Mouse (Mus musculus) stomach, postnatal 0 days (tissue): ENCODE results near the gene Cntnap1. TPM values are rescaled to one million over a fixed set of nuclear protein-coding genes. Genes with fewer than 3 reads are reported as not detected.

Experiments used
- ATAC-seq: fragments of 200-750 bp; cut with Nextera tagmentation; 2 replicates; pipeline ENCODE4 v1.8.0; 2017; ENCODE audit not compliant: low FRiP score, low TSS enrichment
- DNase-seq: peaks from one replicate; pipeline ENCODE4 v3.0.0-alpha.2; 2016; ENCODE audit warnings: low spot score
- H3K27ac ChIP-seq: fragments of 300-500 bp; sonication (generic); replicated peaks from 2 replicates; pipeline ENCODE4 v1.5.1; 2014; ENCODE audit warnings: mild to moderate bottlenecking, control low read depth
- H3K27me3 ChIP-seq: fragments of 300-500 bp; sonication (generic); 2 replicates; pipeline ENCODE4 v1.6.1; 2014; ENCODE audit warnings: low read length; ENCODE audit not compliant: control insufficient read depth, insufficient read depth
- H3K36me3 ChIP-seq: fragments of 300-500 bp; sonication (generic); 2 replicates; pipeline ENCODE4 v1.6.1; 2014; ENCODE audit warnings: low read length, mixed read lengths; ENCODE audit not compliant: control insufficient read depth, insufficient read depth
- H3K4me1 ChIP-seq: fragments of 300-500 bp; sonication (generic); replicated peaks from 2 replicates; pipeline ENCODE4 v1.6.1; 2014; ENCODE audit warnings: antibody characterized with exemption; ENCODE audit not compliant: control insufficient read depth, insufficient read depth
- H3K4me2 ChIP-seq: fragments of 300-500 bp; sonication (generic); replicated peaks from 2 replicates; pipeline ENCODE4 v1.6.1; 2014; ENCODE audit warnings: low read depth, mild to moderate bottlenecking, control low read depth, moderate library complexity
- H3K4me3 ChIP-seq: fragments of 300-500 bp; sonication (generic); 2 replicates; pipeline ENCODE4 v1.5.1; 2014; ENCODE audit warnings: low read depth, low read length, control low read depth
- H3K9ac ChIP-seq: fragments of 300-500 bp; sonication (generic); 2 replicates; pipeline ENCODE4 v1.6.1; 2014; ENCODE audit warnings: mild to moderate bottlenecking, low read length, control low read depth, mixed read lengths
- H3K9me3 ChIP-seq: fragments of 300-500 bp; sonication (generic); 2 replicates; pipeline ENCODE4 v1.6.1; 2016; ENCODE audit warnings: low read length; ENCODE audit not compliant: control insufficient read depth
- CTCF ChIP-seq: IDR thresholded peaks from 2 replicates; pipeline ENCODE4 v1.5.1; 2016; ENCODE audit warnings: antibody characterized with exemption, low read depth, mild to moderate bottlenecking, moderate library complexity
- EP300 ChIP-seq: optimal IDR thresholded peaks from 2 replicates; pipeline ENCODE3; 2016; ENCODE audit warnings: antibody characterized with exemption
- WGBS: fragments of 180-500 bp; shearing (Covaris S2); extraction: QIAGEN DNeasy Blood & Tissue Kit; methylation state at CpG from one replicate; pipeline ENCODE4 v1.1.7; 2014; 5-methylcytosine and 5-hydroxymethylcytosine counted together
- polyA plus RNA-seq: library from polyadenylated mRNA; unstranded; fragments of >200 nt; fragmentation: Nextera tagmentation; extraction: Ambion mirVana; gene quantifications from 2 replicates; pipeline ENCODE4 v1.2.1, GENCODE M21; 2015

Cntnap1 gene
- polyA plus RNA-seq, 1 experiment from 2014 or later: 0.52 TPM

DNA sequence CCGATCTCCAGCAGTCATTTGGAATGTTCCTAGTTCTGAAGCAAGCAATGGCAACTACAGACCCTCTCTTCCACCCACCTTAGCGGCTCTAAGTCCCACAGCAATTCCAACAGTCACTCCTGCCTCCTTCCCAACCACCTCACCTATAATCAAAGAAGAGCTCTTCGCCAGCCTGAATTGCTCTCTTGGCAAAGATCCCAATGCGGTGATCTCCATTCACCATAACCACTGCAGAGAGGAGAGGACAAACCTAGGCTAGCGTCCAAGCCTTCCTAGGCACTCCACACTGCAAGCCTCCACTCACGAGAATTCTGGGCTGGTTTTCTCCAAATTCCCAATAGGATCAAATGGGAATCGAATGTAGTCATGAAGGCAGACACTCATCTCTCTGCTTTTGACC is 22.8 kb downstream of the Cntnap1 start:
- no peak overlapping the region for H3K27ac ChIP-seq
- H3K4me3 ChIP-seq: no peak overlapping the region
- H3K9ac ChIP-seq: no peak overlapping the region
- 87% methylated on average over 7 of the region's 7 CpGs for WGBS
- DNase-seq (no peak), ATAC-seq (no peak)
- H3K4me2 ChIP-seq: no peak overlapping the region
- no peaks in the 10 kb centered on the region for H3K9me3 ChIP-seq
- TF ChIP-seq CTCF: no peak
- no peak for TF ChIP-seq EP300
- 0 out of 2 replicates have a peak, but pooled peaks cover 2% of the 10 kb centered on the region for H3K4me1 ChIP-seq
- peaks cover 19% of the 10 kb centered on the region for H3K36me3 ChIP-seq
- no peaks in the 10 kb centered on the region for H3K27me3 ChIP-seq

- Histone ChIP-seq H3K27me3 (no peaks in the 10 kb centered on the region), H3K4me1 (0 out of 2 replicates have a peak, but pooled peaks cover 2% of the 10 kb centered on the region), H3K4me2 (no peak overlapping the region), H3K4me3 (no peak overlapping the region), H3K36me3 (peaks cover 26% of the 10 kb centered on the region), H3K9me3 (no peaks in the 10 kb centered on the region), H3K9ac (no peak overlapping the region), H3K27ac (no peak overlapping the region)
- no peak for TF ChIP-seq CTCF
- no peak for TF ChIP-seq EP300
- DNase-seq (no peak), ATAC-seq (no peak)
- WGBS: 60% methylated on average over 5 of the region's 5 CpGs
Observed at GRCm38 (mm10) chr11:101194137-101194536, 23.8 kb downstream of the Cntnap1 start.

GRCm38 (mm10) chr11:101194643-101195042 is 24.3 kb downstream of the Cntnap1 start:
- H3K4me2 ChIP-seq: no peak overlapping the region
- no peak overlapping the region for H3K27ac ChIP-seq
- H3K4me1 ChIP-seq: 0 out of 2 replicates have a peak, but pooled peaks cover 2% of the 10 kb centered on the region
- ATAC-seq (no peak), DNase-seq (no peak)
- H3K9me3 ChIP-seq: no peaks in the 10 kb centered on the region
- peaks cover 30% of the 10 kb centered on the region for H3K36me3 ChIP-seq
- 82% methylated on average over 6 of the region's 6 CpGs for WGBS
- no peak overlapping the region for H3K4me3 ChIP-seq
- TF ChIP-seq EP300: no peak
- TF ChIP-seq CTCF: no peak
- no peaks in the 10 kb centered on the region for H3K27me3 ChIP-seq
- no peak overlapping the region for H3K9ac ChIP-seq

GRCm38 (mm10) chr11:101195101-101195500 is 24.8 kb downstream of the Cntnap1 start:
- no peak overlapping the region for H3K4me3 ChIP-seq
- H3K36me3 ChIP-seq: peaks cover 34% of the 10 kb centered on the region
- H3K4me1 ChIP-seq: 0 out of 2 replicates have a peak, but pooled peaks cover 2% of the 10 kb centered on the region
- no peak for DNase-seq
- H3K9ac ChIP-seq: no peak overlapping the region
- no peak overlapping the region for H3K4me2 ChIP-seq
- no peak overlapping the region for H3K27ac ChIP-seq
- ATAC-seq: no peak
- no peaks in the 10 kb centered on the region for H3K27me3 ChIP-seq
- TF ChIP-seq EP300: no peak
- no peak for TF ChIP-seq CTCF
- no peaks in the 10 kb centered on the region for H3K9me3 ChIP-seq
- 81% methylated on average over 1 of the region's 1 CpGs for WGBS

- DNase-seq (no peak), ATAC-seq (no peak)
- Histone ChIP-seq H3K27me3 (no peaks in the 10 kb centered on the region), H3K9me3 (no peaks in the 10 kb centered on the region), H3K4me2 (no peak overlapping the region), H3K4me1 (no peaks in the 10 kb centered on the region), H3K4me3 (no peak overlapping the region), H3K36me3 (peaks cover 36% of the 10 kb centered on the region), H3K27ac (no peak overlapping the region), H3K9ac (no peak overlapping the region)
- TF ChIP-seq CTCF (no peak), EP300 (no peak)
- 80% methylated on average over 8 of the region's 8 CpGs for WGBS
Observed at GRCm38 (mm10) chr11:101195571-101195970, 25.2 kb downstream of the Cntnap1 start.

- no peak for TF ChIP-seq CTCF
- no peak for TF ChIP-seq EP300
- no peak for ATAC-seq
- Histone ChIP-seq H3K9me3 (no peaks in the 10 kb centered on the region), H3K36me3 (peaks cover 36% of the 10 kb centered on the region), H3K4me3 (no peak overlapping the region), H3K4me2 (no peak overlapping the region), H3K4me1 (no peaks in the 10 kb centered on the region), H3K27me3 (no peaks in the 10 kb centered on the region), H3K27ac (no peak overlapping the region), H3K9ac (no peak overlapping the region)
- DNase-seq: no peak
- WGBS: 89% methylated on average over 8 of the region's 8 CpGs
Observed at GRCm38 (mm10) chr11:101196175-101196574, 25.9 kb downstream of the Cntnap1 start.
